Mouse (Mus musculus) MEL (cell line): ENCODE measurements at regions not wholly inside any gene's neighbourhood (a gene's known extent, or its start where the extent isn't known, plus 50 kb on each side); places are given as distances from the start of the nearest gene placed in this dataset.

Source experiments
- CTCF ChIP-seq, 3 experiments: IDR thresholded peaks in 2 of 3; conservative IDR thresholded peaks in 1 of 3; 2 replicates each; pipeline ENCODE4 v1.5.1; 2011 to 2012; ENCODE audit warnings: low read length in 3 of 3, low read depth in 2 of 3, mild to moderate bottlenecking in 2 of 3, improper control_type of control experiment in 1 of 3, inconsistent platforms in 1 of 3, mixed read lengths in 1 of 3, moderate library complexity in 1 of 3; ENCODE audit not compliant: control insufficient read depth in 1 of 3, insufficient read depth in 1 of 3, poor library complexity in 1 of 3, severe bottlenecking in 1 of 3
- RCOR1 ChIP-seq: IDR thresholded peaks from 2 replicates; pipeline ENCODE4 v1.6.1; 2012; ENCODE audit warnings: low read depth, mild to moderate bottlenecking, inconsistent platforms, low read length, improper control_type of control experiment
- TBP ChIP-seq: IDR thresholded peaks from 2 replicates; pipeline ENCODE4 v1.8.0; 2011; ENCODE audit warnings: low read depth, low read length, improper control_type of control experiment
- USF2 ChIP-seq, 2 experiments: IDR thresholded peaks; 2 replicates each; pipeline ENCODE4 v1.6.1; 2011 to 2012; ENCODE audit warnings: improper control_type of control experiment in 2 of 2, low read length in 2 of 2, borderline replicate concordance in 1 of 2, inconsistent platforms in 1 of 2, low read depth in 1 of 2, mild to moderate bottlenecking in 1 of 2; ENCODE audit not compliant: insufficient read depth in 1 of 2

GRCm38 (mm10) chr1:76508821-76509220, 962.8 kb downstream of the Slc4a3 start:
- no peak for TF ChIP-seq RCOR1
- TF ChIP-seq CTCF (IDR thresholded peaks at IDR 0.05 in 2 of 3, conservative IDR thresholded peaks at IDR 0.05 in 1 of 3; ENCODE audit: control insufficient read depth in 1 of 3, insufficient read depth in 1 of 3, low read depth in 2 of 3, low read length in 3 of 3, poor library complexity in 1 of 3, severe bottlenecking in 1 of 3), result no peak
- no peak for TF ChIP-seq TBP
- TF ChIP-seq USF2 (IDR thresholded peaks at IDR 0.05; ENCODE audit: borderline replicate concordance in 1 of 2, insufficient read depth in 1 of 2, low read depth in 1 of 2, low read length in 2 of 2), result no peak
